Mouse (Mus musculus): ENCODE data around the gene B4galnt1. TPM values are rescaled to one million over a fixed set of nuclear protein-coding genes. Genes with fewer than 3 reads are reported as not detected.
"Not testable (repeated sequence)": the region's sequence is repeated elsewhere in the genome, so short reads cannot be mapped to it uniquely, and the experiment has no call there.

B4galnt1 gene
- polyA plus RNA-seq, 1 experiment from 2014 or later = 30.2 TPM

GRCm38 (mm10) chr10:127147135-127147534 lies 17.9 kb upstream of the B4galnt1 start:
- Histone ChIP-seq H3K4me2 (replicated peaks) (no peak overlapping the region), H3K4me1 (replicated peaks) (no peaks in the 10 kb centered on the region), H3K36me3 (no peaks in the 10 kb centered on the region), H3K9ac (replicated peaks) (no peak overlapping the region), H3K27ac (no peak overlapping the region), H3K9me3 (no peaks in the 10 kb centered on the region), H3K27me3 (no peaks in the 10 kb centered on the region), H3K4me3 (replicated peaks) (no peak overlapping the region)
- no peak for ATAC-seq
- 78% methylated on average over 6 of the region's 6 CpGs for WGBS

- Histone ChIP-seq H3K4me3 (replicated peaks) (no peak overlapping the region), H3K9ac (replicated peaks) (no peak overlapping the region), H3K27ac (no peak overlapping the region), H3K9me3 (no peaks in the 10 kb centered on the region), H3K4me1 (replicated peaks) (no peaks in the 10 kb centered on the region), H3K27me3 (no peaks in the 10 kb centered on the region), H3K36me3 (no peaks in the 10 kb centered on the region), H3K4me2 (replicated peaks) (no peak overlapping the region)
- ATAC-seq = no peak
- WGBS = 89% methylated on average over 4 of the region's 4 CpGs
Measured at GRCm38 (mm10) chr10:127150471-127150872, 14.6 kb upstream of the B4galnt1 start.

DNA sequence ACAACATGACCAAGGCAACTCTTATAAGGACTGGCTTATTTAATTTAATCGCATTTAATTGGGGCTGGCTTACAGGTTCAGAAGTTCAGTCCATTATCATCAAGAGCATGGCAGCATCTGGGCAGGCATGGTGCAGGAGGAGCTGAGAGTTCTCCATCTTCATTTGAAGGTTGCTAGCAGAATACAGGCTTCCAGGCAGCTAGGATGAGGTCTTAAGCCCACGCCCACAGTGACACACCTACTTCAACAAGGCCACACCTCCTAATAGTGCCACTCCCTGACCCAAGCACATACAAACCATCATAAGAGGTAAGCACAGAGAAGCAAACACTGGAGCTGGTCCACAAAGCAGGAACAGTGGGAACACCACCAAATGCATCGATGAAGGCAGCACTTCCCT lies 13.8 kb upstream of the B4galnt1 start:
- not testable (repeated sequence) for ATAC-seq; H3K27me3 ChIP-seq; H3K9me3 ChIP-seq; H3K4me3 ChIP-seq (replicated peaks); H3K9ac ChIP-seq (replicated peaks); H3K4me1 ChIP-seq (replicated peaks); H3K27ac ChIP-seq; H3K36me3 ChIP-seq; H3K4me2 ChIP-seq (replicated peaks)
- 90% methylated on average over 3 of the region's 3 CpGs for WGBS

- H3K9me3 ChIP-seq; H3K4me1 ChIP-seq (replicated peaks); H3K4me3 ChIP-seq (replicated peaks); H3K27ac ChIP-seq; H3K27me3 ChIP-seq; H3K36me3 ChIP-seq; H3K9ac ChIP-seq (replicated peaks); H3K4me2 ChIP-seq (replicated peaks); ATAC-seq: not testable (repeated sequence)
- 89% methylated on average over 10 of the region's 10 CpGs for WGBS
Measured at GRCm38 (mm10) chr10:127152556-127152955, 12.5 kb upstream of the B4galnt1 start.

DNA sequence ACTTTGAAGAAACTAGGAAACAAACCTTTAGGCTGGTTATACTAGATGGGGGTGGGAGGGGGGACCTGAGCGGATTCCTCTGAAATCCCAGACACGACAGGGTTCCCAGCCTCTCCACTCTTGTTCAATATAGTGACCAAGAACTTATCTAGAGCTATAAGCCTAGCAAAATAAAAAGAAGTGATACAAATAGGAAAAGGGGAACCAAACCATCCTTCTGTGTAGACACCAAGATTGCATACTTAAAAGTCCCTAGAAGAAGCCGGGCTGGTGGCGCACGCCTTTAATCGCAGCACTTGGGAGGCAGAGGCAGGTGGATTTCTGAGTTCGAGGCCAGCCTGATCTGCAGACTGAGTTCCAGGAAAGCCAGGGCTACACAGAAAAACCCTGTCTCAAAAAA lies 11.7 kb upstream of the B4galnt1 start:
- Histone ChIP-seq H3K4me2 (replicated peaks) (no peak overlapping the region), H3K9ac (replicated peaks) (no peak overlapping the region), H3K36me3 (no peaks in the 10 kb centered on the region), H3K4me3 (replicated peaks) (no peak overlapping the region), H3K9me3 (no peaks in the 10 kb centered on the region), H3K27ac (no peak overlapping the region), H3K27me3 (no peaks in the 10 kb centered on the region), H3K4me1 (replicated peaks) (no peaks in the 10 kb centered on the region)
- ATAC-seq = no peak
- 92% methylated on average over 7 of the region's 7 CpGs for WGBS

- 98% methylated on average over 2 of the region's 2 CpGs for WGBS
- no peak overlapping the region for H3K4me3 ChIP-seq (replicated peaks)
- no peaks in the 10 kb centered on the region for H3K9me3 ChIP-seq
- no peaks in the 10 kb centered on the region for H3K36me3 ChIP-seq
- H3K4me2 ChIP-seq (replicated peaks) = no peak overlapping the region
- ATAC-seq = no peak
- H3K4me1 ChIP-seq (replicated peaks) = no peaks in the 10 kb centered on the region
- no peak overlapping the region for H3K9ac ChIP-seq (replicated peaks)
- no peaks in the 10 kb centered on the region for H3K27me3 ChIP-seq
- no peak overlapping the region for H3K27ac ChIP-seq
Measured at GRCm38 (mm10) chr10:127154241-127154640, 10.8 kb upstream of the B4galnt1 start.

DNA sequence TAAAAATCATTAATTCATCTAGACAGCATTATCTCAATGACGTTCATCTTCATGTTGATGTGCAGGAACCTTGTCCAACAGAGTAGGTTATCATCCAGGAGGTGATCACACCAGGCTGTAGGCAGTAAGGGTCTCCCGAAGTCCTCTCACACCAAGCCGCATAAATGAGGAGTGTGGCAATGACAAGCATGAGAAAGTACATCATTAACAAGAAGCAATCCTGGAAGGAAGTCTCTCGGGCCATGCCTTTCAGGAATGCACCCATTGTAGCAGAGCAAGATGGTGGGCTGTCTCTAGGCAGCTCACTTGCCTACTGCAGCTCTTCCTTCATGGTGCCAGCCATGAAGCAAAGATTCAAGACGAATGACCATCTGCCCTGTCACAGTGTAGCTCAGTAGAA lies 10.4 kb upstream of the B4galnt1 start:
- Histone ChIP-seq H3K4me2 (replicated peaks) (no peak overlapping the region), H3K27ac (no peak overlapping the region), H3K4me1 (replicated peaks) (no peaks in the 10 kb centered on the region), H3K27me3 (no peaks in the 10 kb centered on the region), H3K9ac (replicated peaks) (no peak overlapping the region), H3K36me3 (no peaks in the 10 kb centered on the region), H3K4me3 (replicated peaks) (no peak overlapping the region), H3K9me3 (no peaks in the 10 kb centered on the region)
- no peak for ATAC-seq
- WGBS = 87% methylated on average over 5 of the region's 5 CpGs

- no peaks in the 10 kb centered on the region for H3K4me1 ChIP-seq (replicated peaks)
- no peak overlapping the region for H3K27ac ChIP-seq
- H3K4me3 ChIP-seq (replicated peaks) = no peak overlapping the region
- ATAC-seq = no peak
- H3K9ac ChIP-seq (replicated peaks) = no peak overlapping the region
- WGBS = 98% methylated on average over 1 of the region's 1 CpGs
- H3K27me3 ChIP-seq = no peaks in the 10 kb centered on the region
- H3K9me3 ChIP-seq = no peaks in the 10 kb centered on the region
- H3K4me2 ChIP-seq (replicated peaks) = no peak overlapping the region
- no peaks in the 10 kb centered on the region for H3K36me3 ChIP-seq
Measured at GRCm38 (mm10) chr10:127156089-127156488, 8.9 kb upstream of the B4galnt1 start.

- Histone ChIP-seq H3K36me3 (no peaks in the 10 kb centered on the region), H3K27me3 (no peaks in the 10 kb centered on the region), H3K27ac (no peak overlapping the region), H3K4me3 (replicated peaks) (no peak overlapping the region), H3K9me3 (no peaks in the 10 kb centered on the region), H3K9ac (replicated peaks) (no peak overlapping the region), H3K4me2 (replicated peaks) (no peak overlapping the region), H3K4me1 (replicated peaks) (no peaks in the 10 kb centered on the region)
- no peak for ATAC-seq
- WGBS = 96% methylated on average over 1 of the region's 1 CpGs
Measured at GRCm38 (mm10) chr10:127156511-127156910, 8.5 kb upstream of the B4galnt1 start.

- no peak overlapping the region for H3K4me2 ChIP-seq (replicated peaks)
- no peak overlapping the region for H3K27ac ChIP-seq
- no peak overlapping the region for H3K4me3 ChIP-seq (replicated peaks)
- H3K27me3 ChIP-seq = peaks cover 5% of the 10 kb centered on the region
- WGBS = 75% methylated on average over 3 of the region's 3 CpGs
- H3K36me3 ChIP-seq = no peaks in the 10 kb centered on the region
- H3K4me1 ChIP-seq (replicated peaks) = no peaks in the 10 kb centered on the region
- no peaks in the 10 kb centered on the region for H3K9me3 ChIP-seq
- no peak for ATAC-seq
- no peak overlapping the region for H3K9ac ChIP-seq (replicated peaks)
Measured at GRCm38 (mm10) chr10:127158471-127158870, 6.6 kb upstream of the B4galnt1 start.

- H3K36me3 ChIP-seq = no peaks in the 10 kb centered on the region
- H3K4me2 ChIP-seq (replicated peaks) = no peak overlapping the region
- no peaks in the 10 kb centered on the region; the same call in 1 of the 2 replicates for H3K4me1 ChIP-seq (replicated peaks)
- H3K27me3 ChIP-seq = peaks cover 12% of the 10 kb centered on the region
- H3K27ac ChIP-seq = no peak overlapping the region
- no peaks in the 10 kb centered on the region for H3K9me3 ChIP-seq
- no peak overlapping the region for H3K9ac ChIP-seq (replicated peaks)
- no peak for ATAC-seq
- no peak overlapping the region for H3K4me3 ChIP-seq (replicated peaks)
- WGBS = 85% methylated on average over 9 of the region's 9 CpGs
Measured at GRCm38 (mm10) chr10:127160081-127160480, 4.9 kb upstream of the B4galnt1 start.

GRCm38 (mm10) chr10:127160728-127161127 lies 4.3 kb upstream of the B4galnt1 start:
- H3K36me3 ChIP-seq = no peaks in the 10 kb centered on the region
- no peak overlapping the region for H3K9ac ChIP-seq (replicated peaks)
- 71% methylated on average over 3 of the region's 3 CpGs for WGBS
- ATAC-seq = no peak
- peaks cover 6% of the 10 kb centered on the region for H3K4me1 ChIP-seq (replicated peaks)
- peaks cover 16% of the 10 kb centered on the region for H3K27me3 ChIP-seq
- H3K4me3 ChIP-seq (replicated peaks) = no peak overlapping the region
- no peak overlapping the region for H3K27ac ChIP-seq
- no peak overlapping the region for H3K4me2 ChIP-seq (replicated peaks)
- no peaks in the 10 kb centered on the region for H3K9me3 ChIP-seq

GRCm38 (mm10) chr10:127162771-127163261 lies 2.2 kb upstream of the B4galnt1 start:
- Histone ChIP-seq H3K27me3 (peaks cover 37% of the 10 kb centered on the region), H3K4me1 (replicated peaks) (peaks cover 25% of the 10 kb centered on the region)
- H3K27ac ChIP-seq; ATAC-seq; H3K36me3 ChIP-seq; H3K4me3 ChIP-seq (replicated peaks); H3K9me3 ChIP-seq; H3K9ac ChIP-seq (replicated peaks); H3K4me2 ChIP-seq (replicated peaks): not testable (repeated sequence)
- 66% methylated on average over 7 of the region's 7 CpGs for WGBS
